Mouse (Mus musculus) C2C12 (cell line): ENCODE results near the gene 1700024G13Rik. TPM values are rescaled to one million over a fixed set of nuclear protein-coding genes. Genes with fewer than 3 reads are reported as not detected.

Experiments
- H3K27me3 ChIP-seq: one replicate; pipeline ENCODE4 v1.6.1; 2011; ENCODE audit not compliant: control insufficient read depth, insufficient read depth, insufficient read length
- H3K36me3 ChIP-seq: one replicate; pipeline ENCODE4 v1.6.1; 2011; ENCODE audit not compliant: control insufficient read depth, insufficient read depth
- H3K4me3 ChIP-seq: one replicate; pipeline ENCODE4 v1.5.1; 2011; ENCODE audit warnings: mild to moderate bottlenecking, control low read depth; ENCODE audit not compliant: poor library complexity, insufficient read depth, severe bottlenecking
- H3K79me2 ChIP-seq: one replicate; pipeline ENCODE4 v1.6.1; 2011; ENCODE audit not compliant: control insufficient read depth, insufficient read depth
- H3K79me3 ChIP-seq: one replicate; pipeline ENCODE4 v1.6.1; 2011; ENCODE audit warnings: low read depth, control low read depth
- H3ac ChIP-seq: one replicate; pipeline ENCODE3; 2011; ENCODE audit warnings: low read depth; ENCODE audit not compliant: control insufficient read depth, insufficient read length
- CEBPB ChIP-seq: IDR thresholded peaks from one replicate; pipeline ENCODE4 v1.6.1; 2011; ENCODE audit warnings: low read depth, mild to moderate bottlenecking, control low read depth, moderate library complexity
- CTCF ChIP-seq: IDR thresholded peaks from one replicate; pipeline ENCODE4 v1.5.1; 2011; ENCODE audit not compliant: control insufficient read depth, insufficient read depth, insufficient read length
- FOSL1 ChIP-seq: IDR thresholded peaks from one replicate; pipeline ENCODE4 v1.8.0; 2011; ENCODE audit warnings: mild to moderate bottlenecking, low read length; ENCODE audit not compliant: poor library complexity, insufficient read depth, severe bottlenecking
- MAX ChIP-seq: IDR thresholded peaks from one replicate; pipeline ENCODE4 v1.6.1; 2011; ENCODE audit warnings: mild to moderate bottlenecking, control low read depth
- MYOD1 ChIP-seq: IDR thresholded peaks from one replicate; pipeline ENCODE4 v1.6.1; 2011; ENCODE audit warnings: low read depth; ENCODE audit not compliant: control insufficient read depth, insufficient read length
- MYOG ChIP-seq: IDR thresholded peaks from one replicate; pipeline ENCODE4 v1.6.1; 2011; ENCODE audit not compliant: control insufficient read depth, insufficient read length; ENCODE audit errors: extremely low read depth
- USF1 ChIP-seq: IDR thresholded peaks from one replicate; pipeline ENCODE4 v1.6.1; 2011; ENCODE audit warnings: low read depth, mild to moderate bottlenecking, control low read depth, moderate library complexity
- polyA plus RNA-seq: library from polyadenylated mRNA; unstranded; fragments of >200 nt; fragmentation: generic; extraction: Trizol; gene quantifications from one replicate; pipeline ENCODE4 v1.2.1, GENCODE M21; 2012; ENCODE audit warnings: missing spikeins

Gene 1700024G13Rik
- polyA plus RNA-seq, 1 experiment = not detected

DNA sequence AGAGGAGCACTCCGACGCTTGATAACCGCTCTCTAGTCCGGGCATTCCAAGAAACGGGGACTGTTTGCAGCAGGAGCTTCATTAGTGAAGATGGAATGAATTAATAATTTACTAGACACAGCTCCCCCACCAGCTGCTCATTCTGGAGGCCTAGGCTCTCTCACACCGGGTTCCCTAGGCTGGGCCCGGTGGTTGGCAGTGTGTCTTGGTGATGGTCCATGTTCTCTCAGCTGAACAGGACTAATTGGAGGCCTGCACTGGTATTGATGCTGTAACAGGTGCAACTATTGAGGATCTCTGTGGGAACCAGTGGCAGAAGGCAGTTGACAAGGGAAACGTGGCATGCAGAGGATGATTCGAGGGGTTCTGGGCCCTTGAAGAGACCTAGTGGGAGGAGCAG, 60.8 kb downstream of the 1700024G13Rik start:
- H3K79me2 ChIP-seq = no peaks in the 10 kb centered on the region
- TF ChIP-seq MYOG (no peak), MYOD1 (no peak), USF1 (no peak), CEBPB (no peak), MAX (no peak), CTCF (no peak), FOSL1 (no peak)
- no peak overlapping the region for H3K4me3 ChIP-seq
- H3K79me3 ChIP-seq = no peaks in the 10 kb centered on the region
- H3ac ChIP-seq = no peak overlapping the region
- peaks cover 5% of the 10 kb centered on the region for H3K27me3 ChIP-seq
- no peaks in the 10 kb centered on the region for H3K36me3 ChIP-seq

Other genes starting within 250 kb of the 1700024G13Rik start
- gene Msmb, start 246.4 kb downstream of the 1700024G13Rik start, polyA plus RNA-seq = not detected
- 23.4 TPM for gene Ncoa4, start 228.5 kb downstream of the 1700024G13Rik start, polyA plus RNA-seq
- gene Timm23, start 186.5 kb downstream of the 1700024G13Rik start, polyA plus RNA-seq = 300 TPM
- gene Parg, start 186.4 kb downstream of the 1700024G13Rik start, polyA plus RNA-seq = 8.3 TPM
- gene Ogdhl, start 66.4 kb downstream of the 1700024G13Rik start, polyA plus RNA-seq = 5.7 TPM
- not detected for gene Slc18a3, start 76.5 kb upstream of the 1700024G13Rik start, polyA plus RNA-seq
- gene Chat, start 77.6 kb upstream of the 1700024G13Rik start, polyA plus RNA-seq = not detected
- 3.0 TPM for gene Ercc6, start 125.1 kb upstream of the 1700024G13Rik start, polyA plus RNA-seq
- gene Prrxl1, start 211.0 kb upstream of the 1700024G13Rik start, polyA plus RNA-seq = not detected